Mouse (Mus musculus) stomach, embryonic 15.5 days (tissue): ENCODE measurements around the gene Smarcd3. TPM values are rescaled to one million over a fixed set of nuclear protein-coding genes. Genes with fewer than 3 reads are reported as not detected.
"Not testable (repeated sequence)": the region's sequence is repeated elsewhere in the genome, so short reads cannot be mapped to it uniquely, and the experiment has no call there.

Experiments used
- ATAC-seq: fragments of 200-750 bp; cut with Nextera tagmentation; 2 replicates; pipeline ENCODE4 v1.8.0; 2017; ENCODE audit warnings: low read depth, moderate number of reproducible peaks, moderate TSS enrichment; ENCODE audit not compliant: insufficient read depth, low FRiP score
- H3K27ac ChIP-seq: fragments of 300-500 bp; sonication (generic); 2 replicates; pipeline ENCODE4 v1.5.1; 2015; ENCODE audit warnings: mild to moderate bottlenecking, inconsistent platforms
- H3K27me3 ChIP-seq: fragments of 300-500 bp; sonication (generic); replicated peaks from 2 replicates; pipeline ENCODE4 v1.6.1; 2015; ENCODE audit warnings: inconsistent platforms
- H3K36me3 ChIP-seq: fragments of 300-500 bp; sonication (generic); 2 replicates; pipeline ENCODE4 v1.6.1; 2015; ENCODE audit warnings: inconsistent platforms
- H3K4me1 ChIP-seq: fragments of 300-500 bp; sonication (generic); 2 replicates; pipeline ENCODE4 v1.6.1; 2015; ENCODE audit warnings: inconsistent platforms
- H3K4me2 ChIP-seq: fragments of 300-500 bp; sonication (generic); 2 replicates; pipeline ENCODE4 v1.6.1; 2015; ENCODE audit warnings: mild to moderate bottlenecking, inconsistent platforms
- H3K4me3 ChIP-seq: fragments of 300-500 bp; sonication (generic); replicated peaks from 2 replicates; pipeline ENCODE4 v1.5.1; 2015; ENCODE audit warnings: inconsistent platforms
- H3K9ac ChIP-seq: fragments of 300-500 bp; sonication (generic); 2 replicates; pipeline ENCODE4 v1.6.1; 2015; ENCODE audit warnings: inconsistent platforms
- H3K9me3 ChIP-seq: fragments of 300-500 bp; sonication (generic); 2 replicates; pipeline ENCODE4 v1.6.1; 2016; ENCODE audit warnings: inconsistent platforms
- WGBS: fragments of 180-500 bp; shearing (Covaris S2); methylation state at CpG from one replicate; pipeline ENCODE4 v1.1.7; 2015; 5-methylcytosine and 5-hydroxymethylcytosine counted together
- polyA plus RNA-seq: library from polyadenylated mRNA; unstranded; fragments of >200 nt; fragmentation: Nextera tagmentation; extraction: Ambion mirVana; gene quantifications from 2 replicates; pipeline ENCODE4 v1.2.1, GENCODE M21; 2015

The Smarcd3 gene
- polyA plus RNA-seq, 1 experiment from 2014 or later: 22.2 TPM

GRCm38 (mm10) chr5:24578109-24578963 lies 45.9 kb downstream of the Smarcd3 start:
- Histone ChIP-seq H3K4me3 (peak overlapping the region; percentile 86), H3K4me1 (peaks cover 11% of the 10 kb centered on the region), H3K27me3 (no peaks in the 10 kb centered on the region), H3K36me3 (peaks cover 14% of the 10 kb centered on the region), H3K27ac (peak overlapping the region; percentile 89), H3K9ac (peak overlapping the region; percentile 46; the same call in 1 of the 2 replicates), H3K4me2 (peak overlapping the region; percentile 83), H3K9me3 (no peaks in the 10 kb centered on the region)
- ATAC-seq: no peak
- WGBS: 65% methylated on average over 6 of the region's 6 CpGs

- peaks cover 11% of the 10 kb centered on the region for H3K4me1 ChIP-seq
- under 1% methylated on average over 48 of the region's 48 CpGs for WGBS
Observed at GRCm38 (mm10) chr5:24577183-24577929, 46.9 kb downstream of the Smarcd3 start, which contains the start of gene Abcf2. Abcf2 (minus strand) TSS chr5:24577467.

GRCm38 (mm10) chr5:24576801-24577182 lies 47.4 kb downstream of the Smarcd3 start:
- Histone ChIP-seq H3K9me3 (no peaks in the 10 kb centered on the region), H3K4me3 (peak overlapping the region; percentile 86), H3K36me3 (peaks cover 30% of the 10 kb centered on the region), H3K27me3 (no peaks in the 10 kb centered on the region), H3K4me2 (peak overlapping the region; percentile 83), H3K27ac (peak overlapping the region; percentile 77), H3K4me1 (peaks cover 11% of the 10 kb centered on the region), H3K9ac (peak overlapping the region; percentile 75)
- ATAC-seq: peak; percentile 0; the same call in 1 of the 2 replicates
- WGBS: 0% methylated on average over 32 of the region's 32 CpGs

More at GRCm38 (mm10) chr5:24577183-24577929, 46.9 kb downstream of the Smarcd3 start, which contains the start of gene Abcf2:
- Histone ChIP-seq H3K4me2 (peak within 1 kb of the TSS; percentile 83), H3K9me3 (no peaks in the 10 kb centered on the region), H3K36me3 (peaks cover 24% of the 10 kb centered on the region), H3K4me3 (peak within 1 kb of the TSS; percentile 86), H3K9ac (peak within 1 kb of the TSS; percentile 75), H3K27ac (peak within 1 kb of the TSS; percentile 89), H3K27me3 (no peaks in the 10 kb centered on the region)
- ATAC-seq: peak; percentile 96

GRCm38 (mm10) chr5:24575948-24576347 lies 48.3 kb downstream of the Smarcd3 start:
- Histone ChIP-seq H3K4me3 (peak overlapping the region; percentile 86), H3K27ac (no peak overlapping the region), H3K4me1 (peaks cover 11% of the 10 kb centered on the region), H3K36me3 (peaks cover 36% of the 10 kb centered on the region), H3K4me2 (peak overlapping the region; percentile 83), H3K9me3 (no peaks in the 10 kb centered on the region), H3K9ac (no peak overlapping the region), H3K27me3 (no peaks in the 10 kb centered on the region)
- whole genome bisulfite sequencing: 80% methylated on average over 1 of the region's 1 CpGs
- no peak for ATAC-seq

- Histone ChIP-seq H3K4me3 (no peak within 1 kb of the TSS), H3K9ac (no peak within 1 kb of the TSS), H3K9me3 (no peaks in the 10 kb centered on the region), H3K4me2 (no peak within 1 kb of the TSS), H3K27ac (no peak within 1 kb of the TSS), H3K4me1 (no peaks in the 10 kb centered on the region), H3K27me3 (no peaks in the 10 kb centered on the region), H3K36me3 (no peaks in the 10 kb centered on the region)
- 67% methylated on average over 2 of the region's 2 CpGs for WGBS
- no peak for ATAC-seq
Observed at GRCm38 (mm10) chr5:24556709-24557108, 67.5 kb downstream of the Smarcd3 start, which contains the start of gene 4931409K22Rik. 4931409K22Rik (minus strand) TSS chr5:24556809.

GRCm38 (mm10) chr5:24555335-24555734 lies 68.9 kb downstream of the Smarcd3 start:
- not testable (repeated sequence) for H3K36me3 ChIP-seq, ATAC-seq, H3K9me3 ChIP-seq, H3K27me3 ChIP-seq, H3K4me2 ChIP-seq, H3K9ac ChIP-seq, H3K4me3 ChIP-seq, H3K27ac ChIP-seq, H3K4me1 ChIP-seq
- 87% methylated on average over 7 of the region's 7 CpGs for WGBS

- no peaks in the 10 kb centered on the region for H3K9me3 ChIP-seq
- H3K27me3 ChIP-seq: no peaks in the 10 kb centered on the region
- H3K27ac ChIP-seq: no peak overlapping the region
- ATAC-seq: no peak
- no peak overlapping the region for H3K4me3 ChIP-seq
- H3K36me3 ChIP-seq: no peaks in the 10 kb centered on the region
- H3K9ac ChIP-seq: no peak overlapping the region
- H3K4me1 ChIP-seq: peaks cover 9% of the 10 kb centered on the region
- 68% methylated on average over 5 of the region's 5 CpGs for WGBS
- no peak overlapping the region for H3K4me2 ChIP-seq
Observed at GRCm38 (mm10) chr5:24553621-24554244, 70.5 kb downstream of the Smarcd3 start.

- no peak overlapping the region for H3K27ac ChIP-seq
- H3K9me3 ChIP-seq: no peaks in the 10 kb centered on the region
- ATAC-seq: no peak
- no peaks in the 10 kb centered on the region for H3K36me3 ChIP-seq
- no peak overlapping the region for H3K9ac ChIP-seq
- H3K4me3 ChIP-seq: 0 out of 2 replicates have a peak overlapping the region, but pooled peaks have one; percentile 11
- H3K4me1 ChIP-seq: peaks cover 9% of the 10 kb centered on the region
- H3K27me3 ChIP-seq: no peaks in the 10 kb centered on the region
- peak overlapping the region; percentile 43 for H3K4me2 ChIP-seq
- 48% methylated on average over 2 of the region's 2 CpGs for WGBS
Observed at GRCm38 (mm10) chr5:24551317-24551688, 72.9 kb downstream of the Smarcd3 start.

GRCm38 (mm10) chr5:24550598-24551316 lies 73.5 kb downstream of the Smarcd3 start:
- 25% methylated on average over 26 of the region's 26 CpGs for WGBS
- ATAC-seq: peak; percentile 59

GRCm38 (mm10) chr5:24542643-24543042 lies 81.6 kb downstream of the Smarcd3 start:
- Histone ChIP-seq H3K9me3 (no peaks in the 10 kb centered on the region), H3K36me3 (no peaks in the 10 kb centered on the region), H3K27ac (no peak overlapping the region), H3K9ac (no peak overlapping the region), H3K4me1 (peaks cover 13% of the 10 kb centered on the region), H3K4me2 (no peak overlapping the region), H3K4me3 (no peak overlapping the region), H3K27me3 (no peaks in the 10 kb centered on the region)
- 71% methylated on average over 7 of the region's 7 CpGs for WGBS
- no peak for ATAC-seq

More at GRCm38 (mm10) chr5:24550598-24551316, 73.5 kb downstream of the Smarcd3 start:
- no peak overlapping the region for H3K27ac ChIP-seq
- peaks cover 9% of the 10 kb centered on the region for H3K4me1 ChIP-seq
- 0 out of 2 replicates have a peak overlapping the region, but pooled peaks have one; percentile 11 for H3K4me3 ChIP-seq
- peak overlapping the region; percentile 43 for H3K4me2 ChIP-seq
- no peaks in the 10 kb centered on the region for H3K27me3 ChIP-seq
- no peaks in the 10 kb centered on the region for H3K9me3 ChIP-seq
- H3K9ac ChIP-seq: no peak overlapping the region
- no peaks in the 10 kb centered on the region for H3K36me3 ChIP-seq

GRCm38 (mm10) chr5:24541144-24541569 lies 83.1 kb downstream of the Smarcd3 start:
- 13% methylated on average over 6 of the region's 6 CpGs for WGBS
- Histone ChIP-seq H3K27me3 (no peaks in the 10 kb centered on the region), H3K36me3 (no peaks in the 10 kb centered on the region), H3K9me3 (no peaks in the 10 kb centered on the region), H3K9ac (no peak overlapping the region), H3K4me2 (peak overlapping the region; percentile 48), H3K4me3 (0 out of 2 replicates have a peak overlapping the region, but pooled peaks have one; percentile 14), H3K4me1 (peaks cover 13% of the 10 kb centered on the region), H3K27ac (no peak overlapping the region)
- no peak for ATAC-seq
